Mouse (Mus musculus): ENCODE measurements around the gene Gm9945. TPM values are rescaled to one million over a fixed set of nuclear protein-coding genes. Genes with fewer than 3 reads are reported as not detected.

The Gm9945 gene
- polyA plus RNA-seq, 2 experiments = not detected

GRCm38 (mm10) chr11:53479171-53479782 lies 689 bp upstream of the Gm9945 start:
- Histone ChIP-seq H3K9ac (ENCODE audit: low read depth, low read length, severe bottlenecking) (peak overlapping the region; percentile 38; the same call in 1 of the 2 replicates), H3K4me2 (replicated peaks; ENCODE audit: low read depth, low read length, severe bottlenecking) (peak overlapping the region; percentile 78), H3K4me1 (ENCODE audit: control insufficient read depth, insufficient read depth, low read length) (peaks cover 13% of the 10 kb centered on the region), H3K36me3 (ENCODE audit: control insufficient read depth, insufficient read depth, low read length) (no peaks in the 10 kb centered on the region), H3K27ac (replicated peaks; ENCODE audit: low read depth, low read length) (no peak overlapping the region), H3K9me3 (ENCODE audit: control insufficient read depth, low read length) (no peaks in the 10 kb centered on the region), H3K27me3 (ENCODE audit: control insufficient read depth, insufficient read depth, low read length) (peaks cover 56% of the 10 kb centered on the region), H3K4me3 (replicated peaks; ENCODE audit: low read length) (peak overlapping the region; percentile 44)
- ATAC-seq (ENCODE audit: low FRiP score, low read depth) = no peak
- TF ChIP-seq POLR2A (IDR thresholded peaks at IDR 0.05; ENCODE audit: borderline replicate concordance, extremely low read depth, insufficient read depth, insufficient read length) = no peak
- DNase-seq (ENCODE audit: low spot score) = no peak
- WGBS = under 1% methylated on average over 38 of the region's 62 CpGs

GRCm38 (mm10) chr11:53481088-53481730 lies 1.2 kb downstream of the Gm9945 start:
- Histone ChIP-seq H3K9me3 (ENCODE audit: control insufficient read depth, low read length) (no peaks in the 10 kb centered on the region), H3K4me1 (ENCODE audit: control insufficient read depth, insufficient read depth, low read length) (peaks cover 13% of the 10 kb centered on the region), H3K9ac (ENCODE audit: low read depth, low read length, severe bottlenecking) (no peak overlapping the region), H3K4me3 (replicated peaks; ENCODE audit: low read length) (no peak overlapping the region), H3K4me2 (replicated peaks; ENCODE audit: low read depth, low read length, severe bottlenecking) (no peak overlapping the region), H3K27ac (replicated peaks; ENCODE audit: low read depth, low read length) (no peak overlapping the region), H3K27me3 (ENCODE audit: control insufficient read depth, insufficient read depth, low read length) (peaks cover 48% of the 10 kb centered on the region), H3K36me3 (ENCODE audit: control insufficient read depth, insufficient read depth, low read length) (no peaks in the 10 kb centered on the region)
- ATAC-seq (ENCODE audit: low FRiP score, low read depth) = no peak
- no peak for TF ChIP-seq POLR2A (IDR thresholded peaks at IDR 0.05; ENCODE audit: borderline replicate concordance, extremely low read depth, insufficient read depth, insufficient read length)
- WGBS = 69% methylated on average over 4 of the region's 4 CpGs
- no peak for DNase-seq (ENCODE audit: low spot score)

GRCm38 (mm10) chr11:53483159-53483891 lies 3.4 kb downstream of the Gm9945 start:
- TF ChIP-seq POLR2A (IDR thresholded peaks at IDR 0.05; ENCODE audit: borderline replicate concordance, extremely low read depth, insufficient read depth, insufficient read length) = no peak
- H3K27me3 ChIP-seq (ENCODE audit: control insufficient read depth, insufficient read depth, low read length) = peaks cover 39% of the 10 kb centered on the region
- 74% methylated on average over 9 of the region's 9 CpGs for WGBS

GRCm38 (mm10) chr11:53485719-53486118 lies 5.8 kb downstream of the Gm9945 start:
- no peaks in the 10 kb centered on the region for H3K36me3 ChIP-seq (ENCODE audit: control insufficient read depth, insufficient read depth, low read length)
- no peak overlapping the region for H3K9ac ChIP-seq (ENCODE audit: low read depth, low read length, severe bottlenecking)
- no peak overlapping the region for H3K4me3 ChIP-seq (replicated peaks; ENCODE audit: low read length)
- peaks cover 15% of the 10 kb centered on the region for H3K27me3 ChIP-seq (ENCODE audit: control insufficient read depth, insufficient read depth, low read length)
- WGBS = 44% methylated on average over 3 of the region's 3 CpGs
- H3K27ac ChIP-seq (replicated peaks; ENCODE audit: low read depth, low read length) = no peak overlapping the region
- no peak for TF ChIP-seq POLR2A (IDR thresholded peaks at IDR 0.05; ENCODE audit: borderline replicate concordance, extremely low read depth, insufficient read depth, insufficient read length)
- H3K4me1 ChIP-seq (ENCODE audit: control insufficient read depth, insufficient read depth, low read length) = 0 out of 2 replicates have a peak, but pooled peaks cover 6% of the 10 kb centered on the region
- H3K4me2 ChIP-seq (replicated peaks; ENCODE audit: low read depth, low read length, severe bottlenecking) = no peak overlapping the region
- H3K9me3 ChIP-seq (ENCODE audit: control insufficient read depth, low read length) = no peaks in the 10 kb centered on the region
- DNase-seq (ENCODE audit: low spot score) = no peak
- ATAC-seq (ENCODE audit: low FRiP score, low read depth) = no peak

More at GRCm38 (mm10) chr11:53483159-53483891, 3.4 kb downstream of the Gm9945 start:
- Histone ChIP-seq H3K9ac (ENCODE audit: low read depth, low read length, severe bottlenecking) (no peak overlapping the region), H3K4me1 (ENCODE audit: control insufficient read depth, insufficient read depth, low read length) (peaks cover 19% of the 10 kb centered on the region), H3K4me3 (replicated peaks; ENCODE audit: low read length) (no peak overlapping the region), H3K27ac (replicated peaks; ENCODE audit: low read depth, low read length) (no peak overlapping the region), H3K4me2 (replicated peaks; ENCODE audit: low read depth, low read length, severe bottlenecking) (no peak overlapping the region), H3K9me3 (ENCODE audit: control insufficient read depth, low read length) (no peaks in the 10 kb centered on the region), H3K36me3 (ENCODE audit: control insufficient read depth, insufficient read depth, low read length) (no peaks in the 10 kb centered on the region)
- ATAC-seq (ENCODE audit: low FRiP score, low read depth) (no peak), DNase-seq (ENCODE audit: low spot score) (no peak)

GRCm38 (mm10) chr11:53486351-53486750 lies 6.4 kb downstream of the Gm9945 start:
- Histone ChIP-seq H3K9me3 (ENCODE audit: control insufficient read depth, low read length) (no peaks in the 10 kb centered on the region), H3K4me2 (replicated peaks; ENCODE audit: low read depth, low read length, severe bottlenecking) (no peak overlapping the region), H3K9ac (ENCODE audit: low read depth, low read length, severe bottlenecking) (no peak overlapping the region), H3K27ac (replicated peaks; ENCODE audit: low read depth, low read length) (no peak overlapping the region), H3K4me3 (replicated peaks; ENCODE audit: low read length) (no peak overlapping the region), H3K36me3 (ENCODE audit: control insufficient read depth, insufficient read depth, low read length) (no peaks in the 10 kb centered on the region), H3K27me3 (ENCODE audit: control insufficient read depth, insufficient read depth, low read length) (peaks cover 9% of the 10 kb centered on the region), H3K4me1 (ENCODE audit: control insufficient read depth, insufficient read depth, low read length) (0 out of 2 replicates have a peak, but pooled peaks cover 6% of the 10 kb centered on the region)
- WGBS = 53% methylated on average over 3 of the region's 3 CpGs
- ATAC-seq (ENCODE audit: low FRiP score, low read depth) (no peak), DNase-seq (ENCODE audit: low spot score) (no peak)
- no peak for TF ChIP-seq POLR2A (IDR thresholded peaks at IDR 0.05; ENCODE audit: borderline replicate concordance, extremely low read depth, insufficient read depth, insufficient read length)
